Mouse (Mus musculus) thymus, adult 2 months (tissue): ENCODE data around the gene Retnlb.

Source experiments
- CTCF ChIP-seq: fragments of 200-500 bp; IDR thresholded peaks from 2 replicates; pipeline ENCODE4 v1.5.1; 2012; ENCODE audit warnings: mild to moderate bottlenecking, control low read depth, low read length, moderate library complexity, borderline replicate concordance; ENCODE audit not compliant: control insufficient read depth, poor library complexity, insufficient read depth; ENCODE audit errors: extremely low read depth
- POLR2A ChIP-seq: fragments of 200-500 bp; IDR thresholded peaks from 2 replicates; pipeline ENCODE4 v1.6.1; 2012; ENCODE audit warnings: mild to moderate bottlenecking, low read length, control low read depth, moderate library complexity; ENCODE audit not compliant: control insufficient read depth, poor library complexity, insufficient read depth; ENCODE audit errors: extremely low read depth

DNA sequence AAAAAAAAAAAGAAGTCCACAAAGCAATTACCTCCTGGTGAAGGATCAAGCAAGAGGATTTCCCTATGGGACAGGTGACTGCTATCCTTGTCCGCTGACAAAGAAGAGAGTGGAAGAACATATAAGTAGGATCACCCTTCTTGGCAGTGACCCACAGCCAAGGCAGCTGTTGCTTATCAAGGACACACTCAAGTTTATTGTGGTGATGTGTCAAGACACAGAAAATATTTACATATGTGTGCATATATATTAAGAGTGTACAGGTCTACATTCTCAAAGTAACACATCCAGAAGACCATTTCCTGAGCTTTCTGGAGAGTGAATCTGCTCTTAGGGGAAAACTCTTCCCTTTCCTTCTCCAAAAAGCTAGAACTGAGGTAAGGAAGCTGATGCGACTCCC, at the start of gene Retnlb:
- TF ChIP-seq CTCF: no peak
- TF ChIP-seq POLR2A: no peak
